Mouse (Mus musculus): ENCODE data around the gene Mrps12. TPM values are rescaled to one million over a fixed set of nuclear protein-coding genes. Genes with fewer than 3 reads are reported as not detected.
"Not testable (repeated sequence)": the region's sequence is repeated elsewhere in the genome, so short reads cannot be mapped to it uniquely, and the experiment has no call there.

The Mrps12 gene
- total and polyA plus RNA-seq, 3 experiments: 126 to 137 TPM; not detected in 1

- no peak overlapping the region for H3K9ac ChIP-seq (ENCODE audit: control insufficient read depth, low read depth, low read length, poor library complexity, severe bottlenecking)
- no peaks in the 10 kb centered on the region for H3K27me3 ChIP-seq (ENCODE audit: control insufficient read depth in 1 of 2, insufficient read depth in 2 of 2, low read length in 2 of 2)
- H3K4me1 ChIP-seq (ENCODE audit: control insufficient read depth in 1 of 2, insufficient read depth in 2 of 2, low read length in 2 of 2): no peaks in the 10 kb centered on the region; a peak in 1 of 4 replicates
- TF ChIP-seq ETS1 (IDR thresholded peaks at IDR 0.05; ENCODE audit: low read depth, low read length): no peak
- no peak for TF ChIP-seq MAZ (IDR thresholded peaks at IDR 0.05; ENCODE audit: low read depth, low read length)
- no peak for TF ChIP-seq ZC3H11A (IDR thresholded peaks at IDR 0.05; ENCODE audit: low read depth, low read length)
- no peak for TF ChIP-seq KAT2A (conservative IDR thresholded peaks at IDR 0.05; ENCODE audit: low read depth, low read length)
- peak; percentile 45; the same call in 1 of the 2 replicates for TF ChIP-seq ELF1 (IDR thresholded peaks at IDR 0.05; ENCODE audit: low read depth, low read length)
- peak; percentile 97 for TF ChIP-seq ZNF384 (IDR thresholded peaks at IDR 0.05; ENCODE audit: low read depth, low read length)
- H3K4me3 ChIP-seq (ENCODE audit: control insufficient read depth in 1 of 2, insufficient read depth in 1 of 2, low read depth in 2 of 2, low read length in 2 of 2): no peak overlapping the region
- H3K79me2 ChIP-seq (ENCODE audit: control insufficient read depth, insufficient read depth, low read length, poor library complexity): no peaks in the 10 kb centered on the region
- peak; percentile 21 for DNase-seq (ENCODE audit: low read depth, low spot score)
- no peaks in the 10 kb centered on the region for H3K36me3 ChIP-seq (ENCODE audit: control insufficient read depth in 1 of 2, insufficient read depth in 2 of 2, low read length in 2 of 2)
- H3K9me3 ChIP-seq (replicated peaks; ENCODE audit: insufficient read depth, low read length): no peaks in the 10 kb centered on the region
- H3K27ac ChIP-seq (ENCODE audit: control insufficient read depth, low read depth, low read length): no peak overlapping the region
Observed at GRCm38 (mm10) chr7:28702601-28703143, 38.9 kb downstream of the Mrps12 start.

GRCm38 (mm10) chr7:28701306-28701705 is 40.3 kb downstream of the Mrps12 start:
- not testable (repeated sequence) for H3K79me2 ChIP-seq (ENCODE audit: control insufficient read depth, insufficient read depth, low read length, poor library complexity); H3K36me3 ChIP-seq (ENCODE audit: control insufficient read depth in 1 of 2, insufficient read depth in 2 of 2, low read length in 2 of 2); H3K9ac ChIP-seq (ENCODE audit: control insufficient read depth, low read depth, low read length, poor library complexity, severe bottlenecking); H3K27me3 ChIP-seq (ENCODE audit: control insufficient read depth in 1 of 2, insufficient read depth in 2 of 2, low read length in 2 of 2); H3K4me3 ChIP-seq (ENCODE audit: control insufficient read depth in 1 of 2, insufficient read depth in 1 of 2, low read depth in 2 of 2, low read length in 2 of 2); DNase-seq (ENCODE audit: low read depth, low spot score); H3K4me1 ChIP-seq (ENCODE audit: control insufficient read depth in 1 of 2, insufficient read depth in 2 of 2, low read length in 2 of 2); H3K9me3 ChIP-seq (replicated peaks; ENCODE audit: insufficient read depth, low read length); H3K27ac ChIP-seq (ENCODE audit: control insufficient read depth, low read depth, low read length)

- peaks cover 0 to 3% of the 10 kb centered on the region in 2 experiments; a peak in 2 of 4 replicates for H3K4me1 ChIP-seq (ENCODE audit: control insufficient read depth in 1 of 2, insufficient read depth in 2 of 2, low read length in 2 of 2)
- no peaks in the 10 kb centered on the region for H3K36me3 ChIP-seq (ENCODE audit: control insufficient read depth in 1 of 2, insufficient read depth in 2 of 2, low read length in 2 of 2)
- H3K27me3 ChIP-seq (ENCODE audit: control insufficient read depth in 1 of 2, insufficient read depth in 2 of 2, low read length in 2 of 2): no peaks in the 10 kb centered on the region
- no peak for TF ChIP-seq USF2 (IDR thresholded peaks at IDR 0.05; ENCODE audit: borderline replicate concordance in 1 of 2, insufficient read depth in 1 of 2, low read depth in 1 of 2, low read length in 2 of 2)
- TF ChIP-seq E2F4 (IDR thresholded peaks at IDR 0.05; ENCODE audit: borderline replicate concordance, low read depth, low read length): no peak
- H3K4me3 ChIP-seq (ENCODE audit: control insufficient read depth in 1 of 2, insufficient read depth in 1 of 2, low read depth in 2 of 2, low read length in 2 of 2): no peak overlapping the region
- no peak overlapping the region for H3K27ac ChIP-seq (ENCODE audit: control insufficient read depth, low read depth, low read length)
- H3K79me2 ChIP-seq (ENCODE audit: control insufficient read depth, insufficient read depth, low read length, poor library complexity): no peaks in the 10 kb centered on the region
- no peaks in the 10 kb centered on the region for H3K9me3 ChIP-seq (replicated peaks; ENCODE audit: insufficient read depth, low read length)
- no peak overlapping the region for H3K9ac ChIP-seq (ENCODE audit: control insufficient read depth, low read depth, low read length, poor library complexity, severe bottlenecking)
- DNase-seq (ENCODE audit: low read depth, low spot score): no peak
Observed at GRCm38 (mm10) chr7:28700269-28700668, 41.4 kb downstream of the Mrps12 start.

- H3K36me3 ChIP-seq (ENCODE audit: control insufficient read depth in 1 of 2, insufficient read depth in 2 of 2, low read length in 2 of 2): no peaks in the 10 kb centered on the region
- no peak overlapping the region for H3K9ac ChIP-seq (ENCODE audit: control insufficient read depth, low read depth, low read length, poor library complexity, severe bottlenecking)
- H3K4me3 ChIP-seq (ENCODE audit: control insufficient read depth in 1 of 2, insufficient read depth in 1 of 2, low read depth in 2 of 2, low read length in 2 of 2): no peak overlapping the region
- TF ChIP-seq USF1 (IDR thresholded peaks at IDR 0.05; ENCODE audit: low read depth, low read length) (no peak), NRF1 (IDR thresholded peaks at IDR 0.05; ENCODE audit: insufficient read depth, low read depth, low read length, poor library complexity, severe bottlenecking) (no peak), MAZ (IDR thresholded peaks at IDR 0.05; ENCODE audit: low read depth, low read length) (no peak), BHLHE40 (IDR thresholded peaks at IDR 0.05; ENCODE audit: borderline replicate concordance, low read depth, low read length) (no peak), MYC (IDR thresholded peaks at IDR 0.05; ENCODE audit: low read depth, low read length) (no peak), MYB (IDR thresholded peaks at IDR 0.05; ENCODE audit: low read depth, low read length) (no peak), KAT2A (conservative IDR thresholded peaks at IDR 0.05; ENCODE audit: low read depth, low read length) (no peak), HCFC1 (IDR thresholded peaks at IDR 0.05; ENCODE audit: low read depth, low read length) (no peak), TBP (IDR thresholded peaks at IDR 0.05; ENCODE audit: low read depth, low read length) (no peak), ELF1 (IDR thresholded peaks at IDR 0.05; ENCODE audit: low read depth, low read length) (no peak)
- peaks cover 0 to 3% of the 10 kb centered on the region in 2 experiments; a peak in 2 of 4 replicates for H3K4me1 ChIP-seq (ENCODE audit: control insufficient read depth in 1 of 2, insufficient read depth in 2 of 2, low read length in 2 of 2)
- no peaks in the 10 kb centered on the region for H3K9me3 ChIP-seq (replicated peaks; ENCODE audit: insufficient read depth, low read length)
- H3K79me2 ChIP-seq (ENCODE audit: control insufficient read depth, insufficient read depth, low read length, poor library complexity): no peaks in the 10 kb centered on the region
- DNase-seq (ENCODE audit: low read depth, low spot score): peak; percentile 31
- H3K27me3 ChIP-seq (ENCODE audit: control insufficient read depth in 1 of 2, insufficient read depth in 2 of 2, low read length in 2 of 2): no peaks in the 10 kb centered on the region
- no peak overlapping the region for H3K27ac ChIP-seq (ENCODE audit: control insufficient read depth, low read depth, low read length)
Observed at GRCm38 (mm10) chr7:28697277-28697676, 44.3 kb downstream of the Mrps12 start.
